Mouse (Mus musculus): ENCODE results near the gene Vapb. TPM values are rescaled to one million over a fixed set of nuclear protein-coding genes. Genes with fewer than 3 reads are reported as not detected.

The Vapb gene
- total RNA-seq, 2 experiments from 2014 or later = 114 to 126 TPM

GRCm38 (mm10) chr2:173738232-173738631 is 921 bp downstream of the Vapb start:
- no peak for DNase-seq

DNA sequence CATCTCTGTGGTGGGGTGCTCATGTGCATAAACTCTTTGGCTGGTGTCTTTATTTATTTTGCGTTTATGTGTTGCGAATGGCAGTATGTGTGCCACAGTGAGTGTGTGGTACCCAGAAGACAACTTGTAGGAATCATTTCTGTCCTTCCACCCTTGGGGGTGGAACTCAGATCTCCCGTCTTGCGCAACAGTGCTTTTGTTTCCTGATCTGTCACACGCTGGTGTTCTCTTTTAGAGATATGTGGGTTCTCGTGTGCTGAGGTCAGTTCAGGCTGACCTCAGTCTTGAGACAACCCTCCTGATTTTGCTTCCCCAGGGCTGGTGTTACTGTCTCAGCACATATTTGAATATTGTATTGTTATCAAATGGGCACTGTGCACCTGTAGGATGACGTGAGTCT is 1.8 kb downstream of the Vapb start:
- no peak for DNase-seq

DNA sequence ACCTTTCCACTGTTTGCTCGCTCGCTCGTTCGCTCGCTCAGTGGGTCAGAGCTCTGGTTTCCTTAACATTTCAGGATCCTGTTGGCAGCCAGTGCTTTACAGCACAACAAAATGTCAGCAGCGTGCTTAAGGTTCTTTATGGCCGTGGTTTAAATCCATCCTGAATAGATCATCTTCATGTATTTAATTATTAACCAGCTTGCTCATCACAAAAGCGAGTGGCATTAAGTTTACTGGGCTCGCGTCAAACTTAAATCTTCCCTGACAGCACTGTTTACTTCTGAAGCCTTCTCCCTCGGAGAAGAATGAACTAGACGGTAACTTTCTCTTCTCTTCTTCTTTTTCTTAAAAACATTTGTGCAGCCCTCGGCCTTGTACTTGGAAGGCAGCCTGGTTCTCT is 4.8 kb downstream of the Vapb start:
- no peak for DNase-seq

DNA sequence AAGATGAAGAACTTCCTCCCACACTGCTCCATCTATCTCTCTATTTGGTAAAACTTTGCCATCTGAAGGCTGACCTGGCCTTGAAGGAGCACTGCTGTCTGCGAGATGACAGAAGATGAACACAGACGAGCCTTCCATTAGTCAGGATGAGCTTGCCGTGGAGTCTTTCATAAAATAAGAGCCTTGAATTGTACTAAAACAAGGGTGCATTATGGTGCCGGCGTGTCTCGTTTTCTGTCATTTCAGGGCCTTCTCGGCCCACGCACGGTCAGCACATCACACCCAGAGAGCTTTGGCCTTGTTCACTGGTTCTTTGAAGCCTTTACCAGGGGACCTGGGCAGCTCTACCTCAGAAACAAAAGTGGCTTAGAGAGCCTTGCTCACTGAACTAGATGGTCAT is 5.4 kb downstream of the Vapb start:
- DNase-seq = no peak

DNA sequence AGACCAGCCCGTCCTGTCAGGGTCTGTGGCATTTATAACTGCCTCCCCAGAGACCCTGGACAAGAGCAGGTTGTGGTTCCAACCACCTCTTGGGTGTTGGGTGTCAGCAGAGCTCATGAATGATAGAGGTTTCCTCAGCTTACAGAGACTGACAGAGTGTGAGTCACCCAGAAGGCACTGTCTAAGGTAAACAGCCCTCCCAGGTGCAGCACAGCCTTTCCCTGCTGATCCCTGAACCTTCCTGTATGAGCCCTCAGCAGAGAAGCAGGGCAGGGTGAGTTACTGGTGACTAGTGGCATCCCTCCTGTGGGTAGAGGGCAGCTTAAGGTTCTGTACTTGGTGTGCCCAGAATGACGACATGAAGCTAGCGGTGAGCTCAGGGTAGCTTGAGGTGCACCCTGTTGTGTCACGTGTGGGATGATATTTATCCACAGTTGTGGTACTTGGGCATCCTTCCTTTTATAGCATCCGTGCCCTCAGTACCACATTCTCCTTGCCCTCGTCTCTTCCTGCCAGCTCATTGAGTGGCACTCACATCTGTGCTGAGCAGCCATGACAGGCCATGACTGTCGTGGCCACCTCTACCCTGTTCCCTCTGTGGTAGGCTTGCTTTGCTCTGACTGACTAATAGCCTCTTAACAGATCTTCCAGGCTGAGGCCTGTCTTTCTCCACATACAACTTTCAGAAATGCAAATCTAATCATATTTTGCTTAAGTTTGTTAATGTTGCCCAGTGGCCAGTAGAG is 6.9 kb downstream of the Vapb start:
- DNase-seq = no peak

DNA sequence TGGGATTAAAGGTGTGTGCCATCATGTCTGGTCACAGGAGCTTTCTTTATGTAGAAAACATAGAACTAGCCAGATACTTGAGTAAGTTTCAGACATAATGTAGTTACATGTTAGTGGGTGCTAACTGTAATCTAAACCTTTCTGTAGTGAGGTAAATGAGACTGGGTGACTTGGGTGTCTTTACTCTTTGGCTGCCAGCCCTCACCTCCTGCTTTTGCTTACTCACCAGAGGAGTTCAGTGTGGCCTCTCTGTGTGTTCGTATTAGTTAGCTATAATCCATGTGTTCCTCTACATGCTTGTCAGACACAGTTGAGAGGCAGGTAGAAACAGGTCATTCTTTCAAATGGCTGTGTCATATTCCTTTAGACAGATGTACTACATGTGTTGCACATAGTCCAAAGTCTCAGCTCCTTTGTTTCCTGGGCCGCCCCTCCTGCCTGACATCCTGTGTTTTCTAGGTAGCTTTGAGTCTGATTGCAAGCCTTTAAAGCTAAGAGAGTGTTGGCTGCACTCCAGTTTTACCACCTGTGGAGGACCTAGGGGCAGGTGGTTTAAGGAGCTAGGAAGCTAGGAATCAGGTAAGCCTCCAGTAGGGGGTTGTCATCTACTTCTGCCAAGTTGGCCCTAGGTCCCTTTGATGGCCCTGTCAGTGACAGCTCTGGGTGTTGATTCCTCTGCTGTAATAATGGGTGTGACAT is 11.8 kb downstream of the Vapb start:
- no peak for DNase-seq

- DNase-seq = no peak
Measured at GRCm38 (mm10) chr2:173755433-173756144, 18.3 kb downstream of the Vapb start.

DNA sequence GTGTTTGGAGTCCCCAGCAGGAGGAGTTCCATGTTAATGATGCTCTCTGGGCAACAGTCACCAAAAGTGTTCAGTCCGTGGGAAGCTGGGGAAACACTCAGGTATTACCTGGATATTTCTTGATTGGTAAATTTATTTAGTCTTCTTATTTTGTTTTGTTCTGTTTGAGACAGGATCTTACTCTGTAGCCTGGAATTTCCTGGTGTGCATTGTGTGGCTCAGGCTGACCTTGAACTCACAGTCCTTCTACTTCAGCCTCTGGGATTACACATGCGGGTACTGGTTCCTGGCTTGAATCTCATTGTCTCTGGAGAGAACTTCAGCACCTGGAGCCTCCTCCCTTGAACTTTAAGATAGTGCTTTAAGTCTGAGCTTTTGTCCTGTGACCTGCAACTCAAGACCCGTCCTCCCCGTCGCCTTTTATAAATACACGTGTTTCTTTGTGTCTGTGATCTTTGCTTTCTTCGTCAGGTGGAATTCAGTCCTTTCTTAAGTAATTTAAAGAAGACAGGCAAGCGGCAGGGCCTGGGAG is 20.4 kb downstream of the Vapb start:
- DNase-seq = no peak

- no peak for DNase-seq
Measured at GRCm38 (mm10) chr2:173760607-173761006, 23.3 kb downstream of the Vapb start.

- no peak for DNase-seq
Measured at GRCm38 (mm10) chr2:173764629-173765028, 27.3 kb downstream of the Vapb start.

DNA sequence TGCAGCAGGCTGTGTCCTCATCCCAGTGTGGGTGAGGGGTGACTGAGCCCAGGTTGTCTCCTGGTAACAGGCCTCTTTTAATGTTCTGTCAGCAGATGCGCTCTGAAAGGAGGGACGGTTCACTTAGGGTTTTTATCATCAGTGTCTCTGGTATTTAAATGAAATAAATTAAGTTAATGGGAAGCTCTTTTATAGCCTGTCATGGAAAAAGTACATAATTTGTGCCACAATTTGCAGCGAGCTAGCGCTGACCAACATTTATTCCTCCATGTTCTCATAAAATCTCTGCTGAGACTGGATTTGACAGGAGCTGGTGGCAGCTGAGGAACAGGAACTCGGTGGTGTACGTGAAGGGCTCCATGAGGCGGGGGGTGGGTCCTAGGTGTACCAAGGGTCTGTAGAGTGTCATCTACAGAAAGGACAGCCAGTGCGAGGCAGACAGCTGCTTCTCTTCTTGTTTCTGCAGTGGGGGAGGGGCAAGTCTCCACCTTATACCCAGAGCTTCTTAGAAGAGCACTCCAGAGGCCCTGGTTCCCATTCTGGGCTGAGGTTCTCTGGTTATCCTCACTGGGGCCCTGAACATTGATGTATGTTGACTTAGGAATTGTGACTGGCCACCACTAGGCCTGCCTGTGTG is 30.8 kb downstream of the Vapb start:
- DNase-seq = no peak

DNA sequence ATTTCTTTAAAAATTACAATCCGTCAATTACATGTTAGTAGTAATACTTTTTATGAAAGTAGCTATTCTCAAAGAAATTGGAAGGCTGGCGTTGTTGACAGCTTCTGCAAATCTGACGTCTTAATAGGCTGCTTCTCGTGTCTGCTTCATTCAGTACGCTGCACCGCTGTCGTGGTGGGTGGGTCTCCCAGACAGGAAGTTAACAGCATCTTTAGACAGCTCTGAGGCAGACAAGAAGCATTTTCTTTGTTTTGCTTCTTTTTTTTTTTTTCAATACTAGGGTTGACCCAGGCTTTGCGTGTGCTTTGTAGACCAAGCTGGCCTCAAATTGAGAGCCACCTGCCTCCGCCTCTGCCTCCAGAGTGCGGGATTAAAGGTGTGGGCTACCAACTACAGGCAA is 31.9 kb downstream of the Vapb start:
- DNase-seq = no peak

DNA sequence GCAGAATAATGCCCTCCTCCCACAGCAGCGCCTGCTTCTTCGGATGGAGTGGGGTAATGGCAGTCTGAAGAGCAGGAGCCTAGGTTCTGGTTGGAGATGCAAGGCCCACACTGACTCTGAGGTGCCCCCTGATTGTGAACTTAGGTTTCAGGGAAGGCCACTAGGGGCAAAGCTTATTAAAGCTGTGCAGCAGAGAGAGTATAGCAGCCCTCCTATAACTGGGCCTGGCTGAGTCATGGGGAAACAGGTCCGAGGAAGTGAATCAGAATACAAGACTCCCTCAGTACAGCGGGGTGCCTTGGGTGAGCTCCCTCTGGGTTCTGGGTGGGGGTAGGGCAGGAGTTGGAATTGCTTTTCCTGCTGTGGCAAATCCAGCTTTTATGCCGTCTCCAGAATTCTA is 33.3 kb downstream of the Vapb start:
- DNase-seq = no peak

- no peak for DNase-seq
Measured at GRCm38 (mm10) chr2:173771706-173772105, 34.4 kb downstream of the Vapb start.

DNA sequence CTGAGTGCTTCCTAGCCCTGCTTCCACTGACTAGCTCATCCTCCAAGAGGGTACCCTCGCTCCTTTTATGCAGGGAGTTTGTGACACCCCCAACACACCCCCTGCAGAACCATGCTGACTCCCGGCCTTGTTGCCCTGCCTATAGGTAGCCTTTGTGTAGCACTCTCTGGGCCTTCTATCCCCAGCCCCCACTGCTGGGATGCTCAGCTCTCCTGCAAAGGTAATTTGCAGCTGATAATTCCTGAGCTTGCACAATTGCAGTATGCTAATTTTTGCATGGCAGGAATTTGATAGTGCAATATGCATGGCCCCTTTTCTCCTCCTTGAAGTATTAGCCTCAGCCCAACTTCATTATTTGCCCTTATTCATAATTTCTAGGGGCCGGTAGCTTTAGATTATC is 38.2 kb downstream of the Vapb start:
- DNase-seq = no peak

DNA sequence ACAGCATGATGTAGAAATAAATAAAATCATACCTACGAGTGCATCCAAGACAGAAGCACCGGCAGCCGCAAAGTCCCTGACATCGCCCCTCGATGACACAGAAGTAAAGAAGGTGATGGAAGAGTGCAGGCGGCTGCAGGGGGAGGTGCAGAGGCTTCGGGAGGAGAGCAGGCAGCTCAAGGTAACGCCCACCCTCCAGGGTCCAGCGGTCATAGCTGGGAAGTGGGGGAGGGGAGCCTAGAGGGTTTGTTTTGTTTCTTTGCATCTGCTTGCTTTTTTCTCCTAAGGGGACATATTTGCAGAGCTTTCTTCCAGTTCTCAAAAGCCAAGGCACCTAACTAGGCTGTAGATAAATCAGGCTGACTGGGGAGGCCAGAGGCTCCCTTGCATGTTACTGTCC is 38.8 kb downstream of the Vapb start:
- no peak for DNase-seq

GRCm38 (mm10) chr2:173780931-173781330 is 43.6 kb downstream of the Vapb start:
- DNase-seq = no peak

DNA sequence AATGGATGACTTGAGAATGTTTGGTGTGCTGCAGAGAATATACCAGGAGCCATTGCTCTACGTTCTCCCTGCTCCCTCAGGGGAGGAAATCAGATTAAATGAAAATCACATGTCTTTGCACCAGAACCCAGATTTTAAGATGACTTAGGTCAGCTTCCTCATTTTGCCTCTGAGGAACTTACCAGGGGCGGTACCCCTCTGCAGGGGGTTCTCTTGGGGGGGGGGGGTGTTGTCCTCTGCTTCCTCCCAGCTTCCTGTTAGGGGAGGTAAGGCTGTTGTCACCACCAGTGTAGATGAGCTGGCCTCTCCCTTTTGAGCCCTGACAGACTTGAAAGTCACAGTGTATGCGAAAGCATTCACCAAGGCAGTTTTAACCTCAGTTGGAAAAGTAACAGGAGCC is 47.1 kb downstream of the Vapb start:
- no peak for DNase-seq

DNA sequence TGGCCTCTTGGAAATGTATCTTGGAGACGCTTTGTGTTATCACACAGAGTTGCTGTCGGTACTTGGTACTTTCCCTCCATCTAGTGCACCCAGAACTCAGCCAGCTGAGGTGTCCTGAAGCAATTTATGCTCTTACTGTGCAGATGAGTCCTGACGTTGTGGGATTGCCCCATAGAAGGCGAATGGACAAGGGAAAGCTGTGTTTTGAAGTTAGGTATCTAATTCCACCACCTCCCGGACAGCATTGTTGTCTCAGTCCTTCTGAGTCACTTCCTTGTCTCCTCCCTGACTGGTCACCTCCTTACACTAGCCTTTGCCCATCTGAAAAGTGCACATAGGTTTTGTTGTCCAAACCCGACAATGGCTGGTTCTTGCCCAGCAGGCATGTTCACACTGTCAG is 47.6 kb downstream of the Vapb start:
- no peak for DNase-seq

- DNase-seq = no peak
Measured at GRCm38 (mm10) chr2:173789945-173790804, 52.9 kb downstream of the Vapb start.

DNA sequence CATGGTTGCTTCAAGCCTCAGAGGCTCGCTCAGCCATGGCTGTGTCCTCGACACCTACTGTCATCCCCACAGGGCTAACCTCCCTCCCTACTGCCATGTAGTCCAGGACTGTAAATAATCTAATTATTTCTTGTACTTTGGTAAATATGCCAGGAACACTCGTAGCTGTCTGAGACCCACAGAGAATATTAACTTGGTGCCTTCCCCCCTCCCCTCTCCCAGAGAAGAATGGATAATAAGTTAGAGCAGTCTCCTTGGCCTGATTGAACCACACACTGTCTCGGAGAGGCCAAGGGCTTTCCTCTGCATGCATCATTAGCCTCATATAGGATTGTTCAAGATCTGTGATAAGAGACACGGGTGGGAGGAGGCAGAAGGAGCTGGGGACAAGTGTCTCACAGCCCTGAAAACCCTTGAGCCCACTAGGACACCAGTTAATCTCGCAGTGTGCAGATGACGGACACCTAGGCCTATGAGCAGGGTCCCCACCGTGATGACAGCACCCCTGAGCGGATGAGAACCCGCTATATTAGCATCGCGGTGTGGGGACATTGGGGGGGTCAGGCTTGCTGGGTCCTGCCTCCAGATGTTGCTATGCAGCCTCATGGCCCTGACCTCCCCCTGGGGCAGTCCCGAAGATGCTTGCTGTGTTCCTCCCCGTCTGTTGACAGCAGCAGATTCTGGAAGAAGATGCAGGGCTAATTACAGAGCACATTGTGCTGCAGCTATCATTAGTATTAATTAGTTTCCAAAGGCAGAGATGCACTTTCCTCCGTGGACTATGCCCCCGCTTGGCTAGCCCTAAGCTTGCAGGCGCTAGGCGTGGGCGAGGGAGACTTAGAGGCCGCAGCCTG is 54.8 kb downstream of the Vapb start:
- no peak for DNase-seq
